Mouse (Mus musculus) liver, embryonic 12.5 days (tissue): ENCODE data around the gene Oaz2. TPM values are rescaled to one million over a fixed set of nuclear protein-coding genes. Genes with fewer than 3 reads are reported as not detected.
"Not testable (repeated sequence)": the region's sequence is repeated elsewhere in the genome, so short reads cannot be mapped to it uniquely, and the experiment has no call there.

ENCODE experiments used
- ATAC-seq: fragments of 200-750 bp; cut with Nextera tagmentation; 2 replicates; pipeline ENCODE4 v1.8.0; 2017; ENCODE audit warnings: moderate number of reproducible peaks, mild to moderate bottlenecking, moderate library complexity
- H3K27ac ChIP-seq: fragments of 300-500 bp; sonication (generic); 2 replicates; pipeline ENCODE4 v1.5.1; 2016; ENCODE audit warnings: mild to moderate bottlenecking
- H3K27me3 ChIP-seq: fragments of 300-500 bp; sonication (generic); replicated peaks from 2 replicates; pipeline ENCODE4 v1.6.1; 2016; ENCODE audit warnings: mild to moderate bottlenecking, moderate library complexity
- H3K36me3 ChIP-seq: fragments of 300-500 bp; sonication (generic); 2 replicates; pipeline ENCODE4 v1.6.1; 2016; ENCODE audit warnings: mild to moderate bottlenecking, moderate library complexity
- H3K4me1 ChIP-seq: fragments of 300-500 bp; sonication (generic); 2 replicates; pipeline ENCODE4 v1.6.1; 2016
- H3K4me2 ChIP-seq: fragments of 300-500 bp; sonication (generic); 2 replicates; pipeline ENCODE4 v1.6.1; 2016; ENCODE audit warnings: mild to moderate bottlenecking, moderate library complexity
- H3K4me3 ChIP-seq: fragments of 300-500 bp; sonication (generic); 2 replicates; pipeline ENCODE4 v1.5.1; 2016; ENCODE audit warnings: mild to moderate bottlenecking, moderate library complexity
- H3K9ac ChIP-seq: fragments of 300-500 bp; sonication (generic); 2 replicates; pipeline ENCODE4 v1.6.1; 2016; ENCODE audit warnings: mild to moderate bottlenecking, moderate library complexity
- H3K9me3 ChIP-seq: fragments of 300-500 bp; sonication (generic); replicated peaks from 2 replicates; pipeline ENCODE4 v1.6.1; 2016; ENCODE audit warnings: mild to moderate bottlenecking, moderate library complexity
- WGBS: fragments of 180-500 bp; shearing (Covaris S2); methylation state at CpG from one replicate; pipeline ENCODE4 v1.1.7; 2016; ENCODE audit not compliant: insufficient replicate concordance; 5-methylcytosine and 5-hydroxymethylcytosine counted together
- polyA plus RNA-seq: library from polyadenylated mRNA; unstranded; fragments of >200 nt; fragmentation: Nextera tagmentation; extraction: Ambion mirVana; gene quantifications from 2 replicates; pipeline ENCODE4 v1.2.1, GENCODE M21; 2016

Gene Oaz2
- polyA plus RNA-seq, 1 experiment from 2014 or later = 71.0 TPM

GRCm38 (mm10) chr9:65636926-65637325 lies 30.9 kb upstream of the Oaz2 start:
- Histone ChIP-seq H3K27me3 (peaks cover 37% of the 10 kb centered on the region), H3K36me3 (no peaks in the 10 kb centered on the region), H3K9ac (no peak overlapping the region), H3K4me1 (peaks cover 4% of the 10 kb centered on the region), H3K9me3 (no peaks in the 10 kb centered on the region), H3K4me3 (no peak overlapping the region), H3K4me2 (no peak overlapping the region), H3K27ac (no peak overlapping the region)
- ATAC-seq = no peak
- 65% methylated on average over 4 of the region's 4 CpGs for WGBS

DNA sequence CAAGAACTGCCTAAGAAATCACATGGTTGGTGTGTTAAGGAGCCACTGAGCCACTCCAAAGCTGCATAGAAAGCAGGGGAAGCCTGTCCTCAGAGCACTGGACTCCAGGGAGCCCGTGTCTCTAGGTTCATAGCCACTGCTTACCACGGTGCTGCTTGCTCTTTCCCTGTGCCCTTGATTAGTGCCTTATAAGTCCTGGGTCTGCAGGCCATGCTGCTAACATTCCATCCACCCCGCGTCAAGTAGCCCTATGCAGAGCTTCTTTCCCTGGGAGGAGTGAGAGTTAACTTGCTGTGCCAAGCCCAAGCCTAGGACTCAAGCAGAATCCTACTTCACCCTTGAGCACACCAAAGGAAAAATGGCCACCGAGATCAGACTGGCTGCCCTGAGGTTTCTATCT lies 28.7 kb upstream of the Oaz2 start:
- H3K27ac ChIP-seq = no peak overlapping the region
- 0 out of 2 replicates have a peak, but pooled peaks cover 3% of the 10 kb centered on the region for H3K4me1 ChIP-seq
- H3K9ac ChIP-seq = no peak overlapping the region
- no peaks in the 10 kb centered on the region for H3K36me3 ChIP-seq
- H3K4me2 ChIP-seq = no peak overlapping the region
- 62% methylated on average over 5 of the region's 5 CpGs for WGBS
- H3K27me3 ChIP-seq = peaks cover 16% of the 10 kb centered on the region; the same call in 1 of the 2 replicates
- no peak for ATAC-seq
- no peak overlapping the region for H3K4me3 ChIP-seq
- no peaks in the 10 kb centered on the region for H3K9me3 ChIP-seq

DNA sequence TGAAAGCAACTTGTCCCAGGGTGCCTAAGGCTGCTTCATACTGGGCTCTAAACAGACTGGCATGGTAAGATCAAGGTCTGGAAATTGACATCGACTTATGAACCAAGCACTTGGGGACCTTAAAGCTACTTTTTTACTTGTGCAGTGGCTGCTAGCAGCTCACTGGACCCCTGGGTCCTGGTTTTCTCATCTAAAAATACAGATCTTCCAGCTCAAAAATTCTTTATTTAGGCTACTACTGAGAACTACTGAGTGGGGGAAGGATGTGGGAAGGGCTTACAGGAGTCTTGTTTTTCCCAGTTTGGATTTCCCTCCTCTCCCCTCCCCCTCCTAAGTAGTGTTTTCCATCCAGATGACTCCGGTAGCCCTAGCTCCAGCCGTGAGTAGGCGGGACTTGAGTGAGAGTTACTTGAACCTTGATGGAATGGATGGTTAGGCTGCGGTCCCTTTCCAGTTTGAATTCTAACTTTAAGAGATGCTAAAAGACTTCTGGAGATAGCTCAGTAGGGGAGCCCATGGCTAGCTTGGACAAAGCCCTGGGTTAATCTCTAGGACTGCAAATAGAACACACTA lies 26.9 kb upstream of the Oaz2 start:
- Histone ChIP-seq H3K9me3 (no peaks in the 10 kb centered on the region), H3K27me3 (peaks cover 22% of the 10 kb centered on the region; the same call in 1 of the 2 replicates), H3K36me3 (no peaks in the 10 kb centered on the region), H3K4me3 (no peak overlapping the region), H3K27ac (no peak overlapping the region), H3K4me1 (peaks cover 12% of the 10 kb centered on the region; the same call in 1 of the 2 replicates), H3K4me2 (no peak overlapping the region), H3K9ac (no peak overlapping the region)
- no peak for ATAC-seq
- 19% methylated on average over 5 of the region's 5 CpGs for WGBS

GRCm38 (mm10) chr9:65641446-65642052 lies 26.3 kb upstream of the Oaz2 start:
- Histone ChIP-seq H3K27me3 (peaks cover 22% of the 10 kb centered on the region; the same call in 1 of the 2 replicates), H3K4me2 (no peak overlapping the region), H3K4me3 (no peak overlapping the region), H3K9ac (no peak overlapping the region), H3K27ac (no peak overlapping the region), H3K36me3 (no peaks in the 10 kb centered on the region), H3K9me3 (no peaks in the 10 kb centered on the region), H3K4me1 (peaks cover 13% of the 10 kb centered on the region; the same call in 1 of the 2 replicates)
- 23% methylated on average over 12 of the region's 12 CpGs for WGBS
- ATAC-seq = no peak

DNA sequence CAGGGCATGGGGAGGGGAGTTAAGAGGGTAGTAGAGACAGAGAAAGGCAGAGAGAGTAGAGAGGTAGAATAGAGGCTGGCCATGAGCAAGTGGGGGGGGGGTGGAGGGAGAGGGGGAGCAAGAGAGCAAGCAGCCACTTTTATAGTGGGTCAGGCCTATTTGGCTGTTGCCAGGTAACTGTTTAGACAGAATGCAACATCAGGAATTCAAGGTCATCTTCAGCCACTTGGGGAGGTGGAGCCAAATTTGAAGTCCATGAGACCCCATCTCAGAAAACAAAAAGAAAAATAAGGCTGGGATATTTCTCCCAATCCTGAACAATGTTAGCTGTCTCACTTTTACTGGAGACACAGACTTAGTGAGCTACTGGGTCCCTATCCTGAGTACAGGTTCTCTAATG lies 25.3 kb upstream of the Oaz2 start:
- peaks cover 13% of the 10 kb centered on the region; the same call in 1 of the 2 replicates for H3K4me1 ChIP-seq
- no peaks in the 10 kb centered on the region for H3K9me3 ChIP-seq
- H3K27ac ChIP-seq = no peak overlapping the region
- peaks cover 19% of the 10 kb centered on the region; the same call in 1 of the 2 replicates for H3K27me3 ChIP-seq
- ATAC-seq = no peak
- no peaks in the 10 kb centered on the region for H3K36me3 ChIP-seq
- H3K4me2 ChIP-seq = no peak overlapping the region
- no peak overlapping the region for H3K4me3 ChIP-seq
- H3K9ac ChIP-seq = no peak overlapping the region

DNA sequence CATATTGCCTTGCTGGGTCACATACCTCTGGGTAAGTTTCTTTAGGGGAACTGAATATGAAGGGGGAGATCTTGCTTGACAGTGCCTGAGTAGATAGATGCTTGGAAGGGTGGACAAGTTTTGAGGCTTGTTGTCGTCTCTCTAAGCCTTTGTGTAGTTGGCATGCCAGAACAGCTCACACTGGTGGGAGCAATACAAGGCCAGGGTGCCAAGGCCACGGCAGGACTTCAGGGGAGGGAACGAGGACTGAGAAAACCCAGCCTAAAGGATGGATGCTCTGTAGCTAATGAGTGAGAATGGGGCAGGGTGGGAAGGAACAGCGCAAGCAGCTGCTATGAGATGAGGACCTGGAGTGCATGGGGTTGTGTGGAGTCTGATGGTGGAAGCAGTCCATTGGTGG lies 22.8 kb upstream of the Oaz2 start:
- Histone ChIP-seq H3K36me3 (no peaks in the 10 kb centered on the region), H3K9ac (no peak overlapping the region), H3K9me3 (no peaks in the 10 kb centered on the region), H3K4me2 (no peak overlapping the region), H3K4me3 (no peak overlapping the region), H3K4me1 (peaks cover 16% of the 10 kb centered on the region), H3K27me3 (peaks cover 15% of the 10 kb centered on the region; the same call in 1 of the 2 replicates), H3K27ac (no peak overlapping the region)
- whole genome bisulfite sequencing = 73% methylated on average over 4 of the region's 4 CpGs
- no peak for ATAC-seq

DNA sequence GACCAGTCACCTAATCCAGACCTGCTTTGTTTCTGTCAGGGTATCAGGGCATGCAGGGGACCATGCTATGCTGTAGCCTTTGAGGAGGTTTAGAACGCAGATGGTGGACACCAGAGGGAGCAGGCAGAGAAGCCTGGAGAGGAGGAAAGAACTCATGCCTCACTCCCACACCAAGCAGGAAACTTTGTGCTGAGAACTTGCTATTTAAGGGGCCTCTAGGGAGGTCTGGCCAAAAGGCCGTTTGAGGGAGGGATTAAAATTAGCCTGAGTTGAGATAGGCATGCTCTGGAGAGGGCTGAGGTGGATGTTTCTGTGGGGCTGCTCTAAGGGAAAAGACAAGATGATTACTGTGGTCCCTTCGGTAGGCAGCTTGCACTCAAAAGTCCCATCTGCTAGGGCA lies 21.8 kb upstream of the Oaz2 start:
- 35% methylated on average over 3 of the region's 3 CpGs for WGBS

GRCm38 (mm10) chr9:65646782-65647181 lies 21.0 kb upstream of the Oaz2 start:
- H3K27ac ChIP-seq = no peak overlapping the region

More for the DNA sequence above, 21.8 kb upstream of the Oaz2 start:
- Histone ChIP-seq H3K9ac (no peak overlapping the region), H3K9me3 (no peaks in the 10 kb centered on the region), H3K36me3 (no peaks in the 10 kb centered on the region), H3K4me1 (peaks cover 23% of the 10 kb centered on the region), H3K4me3 (no peak overlapping the region), H3K27me3 (0 out of 2 replicates have a peak, but pooled peaks cover 10% of the 10 kb centered on the region), H3K4me2 (no peak overlapping the region), H3K27ac (no peak overlapping the region)
- no peak for ATAC-seq

GRCm38 (mm10) chr9:65648730-65649129 lies 19.1 kb upstream of the Oaz2 start:
- Histone ChIP-seq H3K27me3 (0 out of 2 replicates have a peak, but pooled peaks cover 5% of the 10 kb centered on the region), H3K9me3 (no peaks in the 10 kb centered on the region), H3K4me1 (peaks cover 21% of the 10 kb centered on the region), H3K27ac (no peak overlapping the region), H3K9ac (no peak overlapping the region), H3K36me3 (no peaks in the 10 kb centered on the region), H3K4me3 (no peak overlapping the region), H3K4me2 (no peak overlapping the region)
- ATAC-seq = no peak
- 79% methylated on average over 13 of the region's 13 CpGs for WGBS

More at GRCm38 (mm10) chr9:65646782-65647181, 21.0 kb upstream of the Oaz2 start:
- H3K4me2 ChIP-seq = no peak overlapping the region
- H3K9ac ChIP-seq = no peak overlapping the region
- 57% methylated on average over 2 of the region's 2 CpGs for WGBS
- ATAC-seq = no peak
- H3K9me3 ChIP-seq = no peaks in the 10 kb centered on the region
- H3K36me3 ChIP-seq = no peaks in the 10 kb centered on the region
- H3K27me3 ChIP-seq = 0 out of 2 replicates have a peak, but pooled peaks cover 6% of the 10 kb centered on the region
- H3K4me3 ChIP-seq = no peak overlapping the region
- peaks cover 23% of the 10 kb centered on the region for H3K4me1 ChIP-seq

- Histone ChIP-seq H3K4me1 (peaks cover 21% of the 10 kb centered on the region), H3K4me3 (no peak overlapping the region), H3K9me3 (no peaks in the 10 kb centered on the region), H3K9ac (no peak overlapping the region), H3K27me3 (0 out of 2 replicates have a peak, but pooled peaks cover 5% of the 10 kb centered on the region), H3K27ac (no peak overlapping the region), H3K4me2 (no peak overlapping the region), H3K36me3 (no peaks in the 10 kb centered on the region)
- WGBS = 7% methylated on average over 1 of the region's 1 CpGs
- ATAC-seq = no peak
Measured at GRCm38 (mm10) chr9:65649997-65650396, 17.8 kb upstream of the Oaz2 start.

- H3K4me1 ChIP-seq = peaks cover 15% of the 10 kb centered on the region
- ATAC-seq, H3K4me2 ChIP-seq, H3K36me3 ChIP-seq, H3K27me3 ChIP-seq, H3K9me3 ChIP-seq, H3K4me3 ChIP-seq, H3K9ac ChIP-seq, H3K27ac ChIP-seq: not testable (repeated sequence)
- WGBS = 88% methylated on average over 1 of the region's 1 CpGs
Measured at GRCm38 (mm10) chr9:65651957-65652356, 15.8 kb upstream of the Oaz2 start.

DNA sequence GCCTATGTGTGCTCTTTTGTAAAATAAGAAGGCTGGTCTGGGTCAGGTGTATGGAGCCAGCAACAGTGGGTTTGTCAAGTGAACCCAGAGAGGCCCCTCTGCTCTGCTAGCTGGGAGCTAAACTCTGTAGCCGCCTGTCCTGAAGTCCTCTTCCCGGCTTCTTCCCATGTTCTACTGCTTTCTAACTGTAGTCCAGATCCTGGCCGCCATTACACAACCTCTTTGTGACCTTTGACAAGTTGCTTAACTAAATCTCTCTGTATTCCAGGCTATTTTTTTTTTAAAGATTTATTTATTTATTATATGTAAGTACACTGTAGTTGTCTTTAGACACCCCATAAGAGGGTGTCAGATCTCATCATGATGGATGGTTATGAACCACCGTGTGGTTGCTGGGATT lies 14.1 kb upstream of the Oaz2 start:
- 77% methylated on average over 4 of the region's 4 CpGs for WGBS
- no peaks in the 10 kb centered on the region for H3K36me3 ChIP-seq

More for the DNA sequence above, 14.1 kb upstream of the Oaz2 start:
- Histone ChIP-seq H3K9me3 (no peaks in the 10 kb centered on the region), H3K9ac (no peak overlapping the region), H3K4me1 (peaks cover 15% of the 10 kb centered on the region), H3K27me3 (no peaks in the 10 kb centered on the region), H3K4me3 (no peak overlapping the region), H3K27ac (no peak overlapping the region), H3K4me2 (no peak overlapping the region)
- ATAC-seq = no peak
